Mouse (Mus musculus) mouse embryonic stem cell (cell line): ENCODE data around the gene Bnipl.
"Not testable (repeated sequence)": the region's sequence is repeated elsewhere in the genome, so short reads cannot be mapped to it uniquely, and the experiment has no call there.

Experiments
- in situ Hi-C, 2 experiments: fragments of 300-500 bp; cut with MboI; formaldehyde crosslinking; loops; 1 replicate in 1 of 2; 3 replicates in 1 of 2; pipeline ENCODE4 v1.14.3; 2019 to 2020; ENCODE audit warnings: low sequenced_read_pairs in 2 of 2, low pct_unique_long_range_greater_than_20kb in 1 of 2, mixed read lengths in 1 of 2; ENCODE audit not compliant: unreplicated experiment in 1 of 2

The Bnipl gene

DNA sequence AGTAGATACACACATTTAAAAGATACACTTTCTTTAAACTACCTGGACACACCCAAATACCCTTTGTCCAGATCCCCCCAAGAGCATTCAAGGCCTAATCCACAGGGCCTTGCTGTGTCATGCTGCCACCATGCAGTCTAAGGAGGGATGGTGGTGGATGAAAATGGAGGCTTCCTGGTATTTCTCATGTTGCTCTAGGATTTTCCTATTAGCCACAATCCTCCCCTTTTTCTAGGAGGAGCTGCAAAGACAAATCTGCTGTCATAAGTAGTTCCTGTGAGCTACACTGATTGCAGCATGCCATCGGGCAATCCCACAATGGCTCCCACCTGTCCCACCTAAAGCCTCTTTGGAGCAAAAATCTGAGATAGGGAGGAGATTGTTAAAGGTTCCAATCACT is 23.8 kb downstream of the Bnipl start:
- in situ Hi-C loops = no loop called here

DNA sequence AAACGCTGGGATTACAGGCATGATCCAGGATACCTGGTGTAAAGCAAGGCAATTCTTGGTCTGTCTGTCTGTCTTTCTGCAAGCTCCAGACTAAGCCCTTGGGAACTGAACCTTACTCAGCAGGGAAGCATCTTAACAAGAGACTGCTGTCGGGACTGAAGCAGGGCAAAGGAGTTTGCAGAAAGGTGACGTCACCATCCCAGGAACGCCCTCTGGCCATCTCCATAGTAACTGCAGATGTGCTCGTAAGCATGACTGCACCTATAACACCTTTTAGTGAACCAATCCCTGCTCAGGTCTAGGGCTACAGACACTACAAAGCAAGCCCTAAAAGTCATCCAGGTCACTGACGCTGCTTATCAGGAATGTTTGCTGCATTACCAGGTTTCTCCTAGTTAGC is 26.7 kb downstream of the Bnipl start:
- in situ Hi-C loops = no loop called here

DNA sequence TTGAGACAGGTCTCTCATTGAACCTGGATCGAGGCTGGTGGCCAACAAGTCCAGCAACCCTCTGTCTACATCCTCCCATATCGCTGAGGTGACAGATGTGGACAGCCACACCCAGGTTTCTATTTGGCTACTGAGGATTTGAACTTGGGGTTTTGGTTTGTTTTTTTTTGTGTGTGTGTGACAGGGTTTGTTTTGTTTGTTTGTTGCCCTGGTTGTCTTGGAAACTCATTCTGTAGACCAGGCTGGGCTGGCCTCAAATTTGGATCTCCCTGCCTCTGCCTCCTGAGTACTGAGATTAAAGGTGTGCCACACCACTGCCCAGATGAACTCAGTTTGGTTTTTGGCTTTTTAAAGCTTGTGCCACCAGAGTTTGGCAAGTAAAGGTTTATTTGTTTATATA is 28.0 kb downstream of the Bnipl start:
- in situ Hi-C loops = no loop called here

DNA sequence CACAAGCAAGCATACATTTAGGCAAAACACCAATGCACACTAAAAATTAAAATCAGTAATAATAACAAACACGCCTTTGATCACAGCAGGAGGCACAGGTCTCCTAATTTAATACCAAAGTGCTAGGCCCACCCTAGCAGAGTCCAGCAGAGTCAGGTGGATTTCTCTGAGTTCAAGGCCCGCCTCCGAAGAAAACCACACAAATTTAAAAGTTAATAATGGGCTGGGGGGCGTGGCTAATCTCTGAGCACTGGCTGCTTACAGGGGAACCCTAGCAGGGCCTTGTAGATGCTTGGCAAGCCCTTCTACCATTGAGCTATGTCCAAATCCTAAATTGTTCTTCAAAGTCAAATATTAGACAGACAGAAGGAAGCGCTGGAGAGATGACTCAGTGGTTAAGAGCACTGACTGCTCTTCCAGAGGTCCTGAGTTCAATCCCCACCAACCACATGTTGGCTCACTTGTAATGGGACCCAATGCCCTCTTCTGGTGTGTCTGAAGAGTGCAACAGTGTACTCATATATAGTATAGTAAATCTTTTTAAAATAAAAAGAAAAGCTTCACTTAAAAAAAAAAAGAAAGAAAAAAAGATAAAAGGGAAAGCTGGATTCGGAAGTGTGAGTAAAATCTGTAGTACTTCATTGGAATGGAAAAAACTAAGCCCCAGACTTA is 32.4 kb downstream of the Bnipl start:
- in situ Hi-C loops = no loop called here

DNA sequence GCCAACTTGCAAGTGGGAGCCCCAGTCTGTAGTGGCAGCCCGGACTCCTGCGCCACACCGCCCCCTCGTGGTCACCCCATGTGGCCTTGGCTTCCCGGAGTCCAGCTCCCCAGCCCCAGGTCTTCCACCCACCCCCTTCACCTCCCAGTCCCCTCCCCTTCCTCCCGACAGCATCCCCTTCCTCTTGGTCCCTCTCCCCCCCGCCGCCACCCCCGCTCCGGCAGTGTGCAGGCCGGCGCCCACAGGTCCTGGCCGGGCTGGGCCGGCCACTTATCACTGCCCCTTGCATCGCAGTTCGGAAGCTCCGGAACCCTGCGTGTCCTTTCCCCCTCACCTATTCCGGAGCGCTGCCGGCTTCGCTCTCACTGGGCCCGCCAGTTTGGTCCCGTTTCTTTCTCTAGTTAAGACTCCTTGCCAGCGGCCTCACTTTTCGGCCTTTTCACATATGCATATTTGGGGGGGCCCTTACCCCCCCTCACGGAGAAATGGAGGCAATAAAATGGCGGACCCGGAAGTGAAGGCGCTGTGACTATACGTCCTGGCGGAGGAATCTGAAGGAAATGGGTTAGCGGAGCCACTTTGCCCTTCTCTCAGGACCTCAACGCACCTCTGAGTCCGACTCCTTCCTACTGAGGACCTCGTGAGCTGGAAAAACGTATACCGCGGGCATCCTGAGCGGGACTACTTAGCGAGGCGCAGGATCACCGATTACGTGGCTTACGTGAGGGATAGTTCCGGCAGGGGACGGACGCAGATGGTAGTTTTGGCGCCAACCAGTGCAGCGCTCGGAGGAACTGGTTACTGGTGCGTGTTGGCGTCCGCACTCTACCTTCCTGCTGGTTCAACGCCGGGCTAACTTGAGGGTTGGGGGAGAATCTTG is 33.5 kb downstream of the Bnipl start, which contains the start of gene Gabpb2:
Gene Gabpb2 (minus strand): TSS at position 662 of the 880 bp plus-strand sequence.
- in situ Hi-C loops = no loop called here

DNA sequence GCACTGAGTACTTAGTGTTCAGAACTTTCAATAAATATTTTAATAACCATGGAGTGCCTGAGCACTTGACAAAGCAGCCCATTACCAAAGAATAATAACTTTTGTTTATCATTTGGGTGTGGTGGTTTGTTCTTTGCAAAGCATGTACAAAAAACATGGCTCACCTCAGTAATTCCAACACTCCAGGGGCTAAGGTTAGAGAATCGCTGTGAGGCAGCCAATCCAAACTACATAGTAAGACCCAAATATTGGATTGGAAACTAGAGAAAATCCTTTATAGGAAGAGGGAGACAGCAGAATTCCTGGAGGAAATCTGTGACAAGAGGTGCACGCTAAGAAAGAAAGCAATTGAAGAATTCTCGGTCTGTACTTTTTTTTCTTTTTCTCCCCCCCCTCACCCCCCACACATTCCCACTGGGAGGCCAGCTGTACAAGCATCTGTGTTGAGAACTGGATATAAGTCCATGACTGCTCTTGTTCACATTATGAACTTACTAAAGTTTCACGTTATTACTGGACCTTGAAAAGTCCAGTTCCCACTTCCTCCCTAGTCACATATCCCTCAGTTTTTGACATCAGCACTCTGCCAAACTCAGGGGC is 34.2 kb downstream of the Bnipl start:
- in situ Hi-C loops = no loop called here

DNA sequence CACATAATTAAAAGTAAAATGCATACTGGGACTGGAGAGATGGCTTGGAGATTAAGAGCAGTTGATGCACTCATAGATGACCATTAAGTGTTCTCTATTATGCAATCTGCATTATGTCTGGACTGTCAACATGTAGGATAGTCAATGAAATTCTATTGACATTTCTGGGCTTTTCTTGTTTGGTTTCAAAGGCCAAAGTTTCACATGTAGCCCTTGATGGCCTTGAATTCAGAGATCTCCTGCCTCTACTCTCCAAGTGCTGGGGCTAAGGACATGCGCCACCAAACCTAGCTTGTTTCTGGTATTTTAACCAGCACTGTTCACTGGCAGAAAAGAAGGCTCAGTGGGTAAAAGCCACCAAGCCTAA is 37.4 kb downstream of the Bnipl start:
- in situ Hi-C loops = no loop called here

DNA sequence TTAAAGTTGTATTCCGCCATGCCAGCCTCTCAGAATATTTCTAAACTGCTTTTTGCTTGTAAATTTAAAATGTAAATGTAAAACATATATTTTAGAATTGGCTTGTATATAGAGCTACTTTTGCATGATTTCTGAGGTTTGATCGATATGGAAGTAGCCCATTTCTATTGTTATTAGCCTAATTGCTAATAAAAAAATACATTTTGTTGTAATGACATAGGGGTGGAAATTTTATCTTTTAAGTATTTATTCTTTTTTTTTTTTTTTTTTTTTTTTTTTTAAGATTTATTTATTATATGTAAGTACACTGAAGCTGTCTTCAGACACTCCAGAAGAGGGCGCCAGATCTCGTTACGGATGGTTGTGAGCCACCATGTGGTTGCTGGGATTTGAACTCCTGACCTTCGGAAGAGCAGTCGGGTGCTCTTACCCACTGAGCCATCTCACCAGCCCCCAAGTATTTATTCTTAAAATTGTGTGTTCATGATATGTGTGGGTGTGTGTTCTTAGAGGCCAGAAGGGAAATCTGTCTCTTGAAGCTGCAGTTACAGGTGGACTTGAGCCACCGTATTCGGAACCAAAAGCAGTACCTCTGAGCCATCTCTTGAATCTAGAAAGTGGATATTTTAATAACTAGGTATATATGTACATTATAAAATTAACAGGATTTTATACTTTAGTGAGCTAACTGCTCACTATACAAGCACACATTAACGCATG is 37.9 kb downstream of the Bnipl start:
- in situ Hi-C loops = not testable (repeated sequence)

DNA sequence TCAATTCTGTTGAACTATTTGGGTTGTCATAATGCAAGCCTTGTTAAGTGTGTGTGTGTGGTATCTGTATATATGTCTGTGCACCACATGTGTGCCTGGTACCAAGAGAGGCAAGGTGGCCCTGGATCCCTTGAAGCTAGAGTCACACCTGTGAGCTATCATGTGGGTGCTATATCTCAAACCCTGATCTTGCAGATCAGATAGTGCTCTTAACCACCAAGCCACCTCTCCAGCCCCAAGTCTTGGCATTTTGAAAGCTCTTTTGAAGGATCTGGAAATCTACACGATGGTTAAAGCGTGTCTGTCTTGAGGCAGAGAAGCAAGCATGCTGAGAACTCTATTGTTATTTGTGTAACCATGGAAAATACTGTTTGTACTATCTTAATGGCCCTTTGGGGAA is 40.4 kb downstream of the Bnipl start:
- in situ Hi-C loops = no loop called here

DNA sequence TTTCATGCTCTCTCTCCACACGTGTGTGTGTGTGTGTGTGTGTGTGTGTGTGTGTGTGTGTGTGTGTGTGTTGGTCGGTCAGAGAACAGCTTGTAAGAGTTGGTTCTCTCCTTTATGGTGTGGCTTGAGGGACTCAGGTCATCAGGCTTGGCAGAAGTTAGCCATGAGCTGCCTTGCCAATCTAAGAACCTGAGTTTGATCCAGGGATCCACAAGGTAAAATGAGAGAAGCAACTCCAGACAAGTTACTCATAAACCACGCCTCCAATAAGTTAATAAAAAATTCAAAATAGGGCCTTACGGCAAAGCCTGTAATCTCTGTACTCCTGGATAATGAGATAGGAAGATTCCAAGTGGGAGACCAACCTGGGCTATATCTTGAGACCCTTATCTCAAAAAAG is 42.7 kb downstream of the Bnipl start:
- in situ Hi-C loops = no loop called here

DNA sequence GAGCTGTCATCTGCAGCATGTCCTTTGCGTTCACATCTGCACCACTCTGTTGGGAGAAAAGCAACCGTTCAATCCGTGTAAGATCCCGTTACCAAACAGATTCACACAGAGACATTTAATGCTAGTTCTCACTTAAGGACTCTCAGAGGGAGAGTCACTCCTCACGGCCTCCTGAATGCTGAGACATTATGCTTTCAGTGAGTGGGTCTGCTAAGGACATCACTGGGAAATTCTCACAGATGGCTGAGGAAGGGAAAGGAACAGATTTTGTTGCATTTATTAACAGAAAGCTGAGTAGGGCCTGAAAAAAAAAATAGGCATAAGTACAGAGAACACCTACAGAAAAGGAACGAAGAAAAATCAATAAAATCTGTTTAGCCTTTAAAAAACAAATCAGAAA is 47.1 kb downstream of the Bnipl start:
- in situ Hi-C loops = no loop called here

DNA sequence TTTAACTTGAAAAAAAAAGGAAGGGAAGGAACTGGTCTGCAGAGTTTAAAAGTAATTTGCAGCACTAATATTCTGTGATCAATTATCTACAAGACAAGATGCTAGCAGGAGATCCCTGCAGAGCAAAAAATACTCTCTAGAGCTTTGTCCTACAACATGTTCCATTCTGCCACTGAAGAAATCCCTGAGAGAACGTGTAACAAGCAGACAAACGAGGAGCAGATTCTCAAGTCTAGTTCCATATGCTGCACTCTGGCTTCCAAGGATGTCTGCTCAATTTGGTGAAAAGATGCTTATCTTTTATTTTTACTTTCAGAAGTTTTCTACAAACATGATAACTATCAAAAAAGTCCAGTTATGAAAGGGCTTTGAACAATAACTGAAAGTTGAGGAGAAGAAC is 50.4 kb downstream of the Bnipl start:
- in situ Hi-C loops = no loop called here

DNA sequence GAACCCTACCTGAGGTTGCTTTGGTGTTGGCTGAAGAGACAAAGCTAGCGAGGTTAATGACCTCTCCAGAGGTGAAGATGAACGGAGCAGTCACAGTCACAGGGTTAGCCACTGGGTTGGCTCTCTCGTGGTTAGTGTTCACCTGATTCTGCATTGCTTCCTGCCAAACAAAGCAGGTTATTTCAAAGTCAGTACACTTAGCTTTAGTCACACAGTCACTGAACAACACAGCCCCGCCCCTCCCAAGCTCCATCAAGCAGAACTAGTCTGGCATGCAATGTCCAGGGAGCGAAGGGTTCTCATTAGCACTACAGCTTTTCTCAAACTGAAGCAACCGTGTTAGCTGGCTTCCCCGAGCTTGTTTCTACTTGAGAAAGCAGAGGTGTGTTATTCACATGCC is 50.9 kb downstream of the Bnipl start:
- in situ Hi-C loops = no loop called here

DNA sequence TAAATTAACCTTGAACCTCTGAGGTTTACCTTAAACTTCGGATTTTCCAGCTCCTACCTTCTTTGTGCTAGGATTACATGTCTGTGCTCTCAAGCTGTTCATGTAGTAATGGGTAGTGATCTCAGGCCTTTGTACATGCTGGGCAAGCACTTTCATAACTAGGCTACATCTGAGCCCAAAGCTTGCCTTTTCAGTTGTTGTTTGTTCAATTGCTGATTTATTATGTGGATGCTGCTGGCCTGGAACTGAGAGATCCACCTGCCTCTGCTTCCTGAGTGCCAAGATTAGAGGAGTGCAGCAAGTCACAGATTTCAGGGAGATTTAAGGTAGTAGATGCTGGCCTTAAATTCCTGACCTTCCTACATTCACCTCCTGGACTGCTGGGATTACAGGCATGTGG is 51.9 kb downstream of the Bnipl start:
- in situ Hi-C loops = no loop called here

DNA sequence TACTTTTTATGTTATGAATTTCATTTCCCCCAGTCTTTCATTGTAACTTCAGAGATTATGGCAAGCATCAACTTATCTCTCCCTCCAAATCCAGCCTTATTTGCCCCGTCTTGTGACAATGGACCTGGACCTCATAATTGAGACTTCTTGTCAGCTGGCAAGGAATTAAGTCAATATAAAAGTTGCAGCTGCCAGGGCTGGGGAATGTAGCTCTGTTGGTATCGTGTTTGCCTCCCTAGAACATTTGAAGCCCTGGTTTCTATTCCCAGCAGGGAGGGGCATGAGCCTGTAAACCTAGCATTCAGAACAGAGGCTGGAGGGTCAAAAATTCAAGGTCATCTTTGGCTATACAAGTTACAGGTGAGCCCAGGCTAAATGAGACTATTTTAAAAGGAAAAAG is 55.2 kb downstream of the Bnipl start:
- in situ Hi-C loops = no loop called here

DNA sequence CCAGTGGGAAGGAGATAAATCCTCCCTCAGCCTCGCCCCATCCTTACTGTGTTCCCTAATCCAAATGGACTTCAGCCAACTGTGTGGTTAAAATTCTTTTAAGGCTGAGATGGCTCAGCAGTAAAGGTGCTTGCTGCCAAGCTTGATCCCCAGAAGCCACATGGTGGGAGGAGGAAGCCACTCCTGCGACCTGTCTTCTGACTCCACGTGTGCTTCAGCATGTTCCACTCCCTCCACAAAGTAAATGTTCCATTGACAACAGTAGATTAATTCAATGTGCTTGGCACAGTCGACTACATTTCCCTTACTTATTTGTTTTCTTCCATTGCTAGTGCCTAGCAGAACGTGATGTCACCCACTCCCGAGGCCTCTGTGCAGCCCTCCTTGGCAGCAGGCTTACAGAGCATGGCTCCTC is 56.3 kb downstream of the Bnipl start:
- in situ Hi-C loops = no loop called here
